Mouse (Mus musculus) embryonic fibroblast, embryonic 13.5 days (primary cell): ENCODE data around the gene Schip1.

Source experiments
- CTCF ChIP-seq: IDR thresholded peaks from 2 replicates; pipeline ENCODE4 v1.5.1; 2011; ENCODE audit warnings: mild to moderate bottlenecking, control low read depth, low read length, moderate library complexity, borderline replicate concordance; ENCODE audit not compliant: insufficient read depth
- POLR2A ChIP-seq: IDR thresholded peaks from 2 replicates; pipeline ENCODE4 v1.6.1; 2011; ENCODE audit warnings: low read depth, mild to moderate bottlenecking, control low read depth, low read length, moderate library complexity

GRCm38 (mm10) chr3:68239887-68240286 lies 175.3 kb downstream of the Schip1 start:
- no peak for TF ChIP-seq CTCF
- TF ChIP-seq POLR2A: no peak
